Mouse (Mus musculus): ENCODE results near the gene Dolk. TPM values are rescaled to one million over a fixed set of nuclear protein-coding genes. Genes with fewer than 3 reads are reported as not detected.

The Dolk gene
- total and polyA plus RNA-seq, 3 experiments = 18.5 to 21.7 TPM; not detected in 1

GRCm38 (mm10) chr2:30269241-30269990, 16.7 kb downstream of the Dolk start:
- no peaks in the 10 kb centered on the region for H3K27me3 ChIP-seq (ENCODE audit: control insufficient read depth in 1 of 2, insufficient read depth in 2 of 2, low read length in 2 of 2)
- H3K9ac ChIP-seq (ENCODE audit: control insufficient read depth, low read depth, low read length, poor library complexity, severe bottlenecking) = no peak overlapping the region
- TF ChIP-seq KAT2A (conservative IDR thresholded peaks at IDR 0.05; ENCODE audit: low read depth, low read length) = no peak
- TF ChIP-seq TBP (IDR thresholded peaks at IDR 0.05; ENCODE audit: low read depth, low read length) = no peak
- TF ChIP-seq ZMIZ1 (IDR thresholded peaks at IDR 0.05; ENCODE audit: low read depth, low read length) = no peak
- no peak for TF ChIP-seq MAZ (IDR thresholded peaks at IDR 0.05; ENCODE audit: low read depth, low read length)
- no peak for TF ChIP-seq TAL1 (IDR thresholded peaks at IDR 0.05; ENCODE audit: low read length)
- TF ChIP-seq POLR2A (IDR thresholded peaks at IDR 0.05; ENCODE audit: control insufficient read depth in 1 of 2, insufficient read depth in 1 of 2, low read depth in 1 of 2, low read length in 2 of 2, poor library complexity in 1 of 2) = no peak
- no peak for TF ChIP-seq POLR2AphosphoS2 (IDR thresholded peaks at IDR 0.05; ENCODE audit: low read length)
- TF ChIP-seq CHD1 (IDR thresholded peaks at IDR 0.05; ENCODE audit: low read depth, low read length) = no peak
- TF ChIP-seq BHLHE40 (IDR thresholded peaks at IDR 0.05; ENCODE audit: borderline replicate concordance, low read depth, low read length) = no peak
- no peak for TF ChIP-seq TCF12 (IDR thresholded peaks at IDR 0.05; ENCODE audit: low read depth, low read length)
- TF ChIP-seq SMC3 (IDR thresholded peaks at IDR 0.05; ENCODE audit: low read depth, low read length) = no peak
- no peak for TF ChIP-seq CHD2 (IDR thresholded peaks at IDR 0.05; ENCODE audit: low read length)
- TF ChIP-seq NELFE (IDR thresholded peaks at IDR 0.05; ENCODE audit: low read depth, low read length) = no peak
- no peak for TF ChIP-seq HCFC1 (IDR thresholded peaks at IDR 0.05; ENCODE audit: low read depth, low read length)
- no peak for TF ChIP-seq E2F4 (IDR thresholded peaks at IDR 0.05; ENCODE audit: borderline replicate concordance, low read depth, low read length)
- no peak for TF ChIP-seq GATA1 (IDR thresholded peaks at IDR 0.05; ENCODE audit: low read depth, low read length)
- no peak for TF ChIP-seq EP300 (IDR thresholded peaks at IDR 0.05; ENCODE audit: low read depth in 1 of 2, low read length in 2 of 2)
- TF ChIP-seq MAX (IDR thresholded peaks at IDR 0.05; ENCODE audit: low read length) = no peak
- no peak for TF ChIP-seq USF1 (IDR thresholded peaks at IDR 0.05; ENCODE audit: low read depth, low read length)
- no peaks in the 10 kb centered on the region; the same call in 1 of the 2 replicates for H3K79me2 ChIP-seq (ENCODE audit: control insufficient read depth, insufficient read depth, low read length, poor library complexity)
- no peak for DNase-seq (ENCODE audit: low read depth, low spot score)
- peaks cover 0 to 20% of the 10 kb centered on the region in 2 experiments; a peak in 2 of 4 replicates for H3K36me3 ChIP-seq (ENCODE audit: control insufficient read depth in 1 of 2, insufficient read depth in 2 of 2, low read length in 2 of 2)
- peaks cover 19 to 25% of the 10 kb centered on the region in 2 experiments for H3K4me1 ChIP-seq (ENCODE audit: control insufficient read depth in 1 of 2, insufficient read depth in 2 of 2, low read length in 2 of 2)
- H3K4me3 ChIP-seq (ENCODE audit: control insufficient read depth in 1 of 2, insufficient read depth in 1 of 2, low read depth in 2 of 2, low read length in 2 of 2) = no peak overlapping the region
- H3K27ac ChIP-seq (ENCODE audit: control insufficient read depth, low read depth, low read length) = no peak overlapping the region; the same call in 1 of the 2 replicates
- no peaks in the 10 kb centered on the region for H3K9me3 ChIP-seq (replicated peaks; ENCODE audit: insufficient read depth, low read length)

GRCm38 (mm10) chr2:30268371-30268770, 17.8 kb downstream of the Dolk start:
- no peak overlapping the region for H3K27ac ChIP-seq (ENCODE audit: control insufficient read depth, low read depth, low read length)

More at GRCm38 (mm10) chr2:30268371-30268770, 17.8 kb downstream of the Dolk start:
- H3K9ac ChIP-seq (ENCODE audit: control insufficient read depth, low read depth, low read length, poor library complexity, severe bottlenecking) = no peak overlapping the region
- no peaks in the 10 kb centered on the region for H3K9me3 ChIP-seq (replicated peaks; ENCODE audit: insufficient read depth, low read length)
- H3K79me2 ChIP-seq (ENCODE audit: control insufficient read depth, insufficient read depth, low read length, poor library complexity) = no peaks in the 10 kb centered on the region; the same call in 1 of the 2 replicates
- peaks cover 19 to 25% of the 10 kb centered on the region in 2 experiments for H3K4me1 ChIP-seq (ENCODE audit: control insufficient read depth in 1 of 2, insufficient read depth in 2 of 2, low read length in 2 of 2)
- no peak overlapping the region for H3K4me3 ChIP-seq (ENCODE audit: control insufficient read depth in 1 of 2, insufficient read depth in 1 of 2, low read depth in 2 of 2, low read length in 2 of 2)
- no peak for DNase-seq (ENCODE audit: low read depth, low spot score)
- no peak for TF ChIP-seq HCFC1 (IDR thresholded peaks at IDR 0.05; ENCODE audit: low read depth, low read length)
- TF ChIP-seq BHLHE40 (IDR thresholded peaks at IDR 0.05; ENCODE audit: borderline replicate concordance, low read depth, low read length) = no peak
- no peak for TF ChIP-seq ELF1 (IDR thresholded peaks at IDR 0.05; ENCODE audit: low read depth, low read length)
- no peak for TF ChIP-seq SMC3 (IDR thresholded peaks at IDR 0.05; ENCODE audit: low read depth, low read length)
- no peak for TF ChIP-seq JUND (IDR thresholded peaks at IDR 0.05; ENCODE audit: low read depth, low read length)
- no peak for TF ChIP-seq ETS1 (IDR thresholded peaks at IDR 0.05; ENCODE audit: low read depth, low read length)
- no peak for TF ChIP-seq CHD2 (IDR thresholded peaks at IDR 0.05; ENCODE audit: low read length)
- TF ChIP-seq SIN3A (IDR thresholded peaks at IDR 0.05; ENCODE audit: low read length) = no peak
- no peak for TF ChIP-seq CHD1 (IDR thresholded peaks at IDR 0.05; ENCODE audit: low read depth, low read length)
- TF ChIP-seq MYC (IDR thresholded peaks at IDR 0.05; ENCODE audit: low read depth, low read length) = no peak
- no peak for TF ChIP-seq E2F4 (IDR thresholded peaks at IDR 0.05; ENCODE audit: borderline replicate concordance, low read depth, low read length)
- no peak for TF ChIP-seq NRF1 (IDR thresholded peaks at IDR 0.05; ENCODE audit: insufficient read depth, low read depth, low read length, poor library complexity, severe bottlenecking)
- no peak for TF ChIP-seq ZC3H11A (IDR thresholded peaks at IDR 0.05; ENCODE audit: low read depth, low read length)
- no peaks in the 10 kb centered on the region for H3K27me3 ChIP-seq (ENCODE audit: control insufficient read depth in 1 of 2, insufficient read depth in 2 of 2, low read length in 2 of 2)
- peaks cover 0 to 20% of the 10 kb centered on the region in 2 experiments; a peak in 2 of 4 replicates for H3K36me3 ChIP-seq (ENCODE audit: control insufficient read depth in 1 of 2, insufficient read depth in 2 of 2, low read length in 2 of 2)
